Mouse (Mus musculus): Measurements from ENCODE around the gene 2510009E07Rik. TPM values are rescaled to one million over a fixed set of nuclear protein-coding genes. Genes with fewer than 3 reads are reported as not detected.
A peak's percentile ranks its signal among the peaks of the same experiment; 100 is the strongest.

Gene 2510009E07Rik
- polyA plus RNA-seq, 1 experiment, result 31.1 TPM

GRCm38 (mm10) chr16:21719770-21720169, 25.3 kb upstream of the 2510009E07Rik start:
- no peak for TF ChIP-seq POLR2A (IDR thresholded peaks at IDR 0.05; ENCODE audit: extremely low read depth, insufficient read depth, low read length)
- TF ChIP-seq CTCF (IDR thresholded peaks at IDR 0.05; ENCODE audit: extremely low read depth, insufficient read depth, low read length), result no peak

GRCm38 (mm10) chr16:21714516-21714915, 20.1 kb upstream of the 2510009E07Rik start:
- TF ChIP-seq POLR2A (IDR thresholded peaks at IDR 0.05; ENCODE audit: extremely low read depth, insufficient read depth, low read length) (no peak), CTCF (IDR thresholded peaks at IDR 0.05; ENCODE audit: extremely low read depth, insufficient read depth, low read length) (no peak)
- Histone ChIP-seq H3K4me1 (ENCODE audit: control insufficient read depth, insufficient read depth, low read length) (no peaks in the 10 kb centered on the region), H3K27ac (ENCODE audit: insufficient read depth, low read length) (no peak overlapping the region)

More at GRCm38 (mm10) chr16:21719770-21720169, 25.3 kb upstream of the 2510009E07Rik start:
- no peak overlapping the region for H3K4me3 ChIP-seq (ENCODE audit: insufficient read depth, low read length)
- H3K4me1 ChIP-seq (ENCODE audit: control insufficient read depth, insufficient read depth, low read length), result no peaks in the 10 kb centered on the region
- H3K27ac ChIP-seq (ENCODE audit: insufficient read depth, low read length), result no peak overlapping the region

DNA sequence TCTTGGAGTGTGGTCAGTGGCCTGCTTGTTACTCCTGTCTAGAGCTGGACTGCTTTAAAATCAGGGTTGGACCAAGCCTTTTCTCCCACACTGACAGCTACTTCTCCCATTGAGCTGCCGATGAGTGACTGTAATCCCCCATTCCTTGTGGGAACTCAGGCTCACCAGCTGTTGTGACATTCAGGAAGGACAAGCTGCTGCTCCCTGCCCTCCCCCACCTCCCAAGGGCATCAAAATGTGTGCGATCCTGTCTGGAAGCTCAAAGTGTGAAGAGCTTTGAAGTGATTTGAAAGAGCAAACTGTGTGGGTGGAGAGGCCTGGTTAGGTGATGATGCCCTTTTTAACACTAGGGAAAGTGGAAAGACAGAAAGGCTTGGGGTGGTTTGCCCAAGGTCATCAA, 15.9 kb upstream of the 2510009E07Rik start:
- Histone ChIP-seq H3K4me3 (ENCODE audit: insufficient read depth, low read length) (no peak overlapping the region), H3K4me1 (ENCODE audit: control insufficient read depth, insufficient read depth, low read length) (no peaks in the 10 kb centered on the region), H3K27ac (ENCODE audit: insufficient read depth, low read length) (no peak overlapping the region)
- no peak for TF ChIP-seq POLR2A (IDR thresholded peaks at IDR 0.05; ENCODE audit: extremely low read depth, insufficient read depth, low read length)
- TF ChIP-seq CTCF (IDR thresholded peaks at IDR 0.05; ENCODE audit: extremely low read depth, insufficient read depth, low read length), result no peak

More at GRCm38 (mm10) chr16:21714516-21714915, 20.1 kb upstream of the 2510009E07Rik start:
- no peak overlapping the region for H3K4me3 ChIP-seq (ENCODE audit: insufficient read depth, low read length)

- no peaks in the 10 kb centered on the region for H3K4me1 ChIP-seq (ENCODE audit: control insufficient read depth, insufficient read depth, low read length)
- TF ChIP-seq POLR2A (IDR thresholded peaks at IDR 0.05; ENCODE audit: extremely low read depth, insufficient read depth, low read length), result no peak
- TF ChIP-seq CTCF (IDR thresholded peaks at IDR 0.05; ENCODE audit: extremely low read depth, insufficient read depth, low read length), result no peak
- H3K27ac ChIP-seq (ENCODE audit: insufficient read depth, low read length), result no peak overlapping the region
- no peak overlapping the region for H3K4me3 ChIP-seq (ENCODE audit: insufficient read depth, low read length)
These were observed 10.2 kb upstream of the 2510009E07Rik start for GRCm38 (mm10) chr16:21704691-21705090.

DNA sequence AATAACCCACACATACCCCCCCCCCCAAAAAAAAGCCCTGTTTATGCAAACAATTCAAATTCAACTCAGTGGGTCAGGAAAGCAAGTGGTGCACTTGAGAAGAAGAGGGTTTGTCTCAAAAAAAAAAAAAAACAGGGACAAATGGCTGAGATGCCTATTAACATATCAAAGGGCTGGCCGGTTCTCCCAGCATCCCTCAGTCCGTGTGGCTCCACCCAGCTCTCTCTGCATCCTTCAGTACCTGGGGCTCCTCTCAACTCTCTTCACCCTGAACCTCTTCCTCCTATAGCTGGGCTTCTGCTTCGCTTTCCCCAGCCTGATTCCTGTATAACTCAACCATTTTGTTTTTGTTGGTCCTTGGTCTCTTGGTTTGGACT, 7.8 kb upstream of the 2510009E07Rik start:
- no peaks in the 10 kb centered on the region for H3K4me1 ChIP-seq (ENCODE audit: control insufficient read depth, insufficient read depth, low read length)
- H3K4me3 ChIP-seq (ENCODE audit: insufficient read depth, low read length), result no peak overlapping the region
- no peak overlapping the region for H3K27ac ChIP-seq (ENCODE audit: insufficient read depth, low read length)
- TF ChIP-seq POLR2A (IDR thresholded peaks at IDR 0.05; ENCODE audit: extremely low read depth, insufficient read depth, low read length) (no peak), CTCF (IDR thresholded peaks at IDR 0.05; ENCODE audit: extremely low read depth, insufficient read depth, low read length) (no peak)

GRCm38 (mm10) chr16:21701611-21702313, 7.3 kb upstream of the 2510009E07Rik start:
- no peaks in the 10 kb centered on the region for H3K4me1 ChIP-seq (ENCODE audit: control insufficient read depth, insufficient read depth, low read length)
- TF ChIP-seq POLR2A (IDR thresholded peaks at IDR 0.05; ENCODE audit: extremely low read depth, insufficient read depth, low read length) (no peak), CTCF (IDR thresholded peaks at IDR 0.05; ENCODE audit: extremely low read depth, insufficient read depth, low read length) (no peak)
- H3K27ac ChIP-seq (ENCODE audit: insufficient read depth, low read length), result no peak overlapping the region
- no peak overlapping the region for H3K4me3 ChIP-seq (ENCODE audit: insufficient read depth, low read length)

DNA sequence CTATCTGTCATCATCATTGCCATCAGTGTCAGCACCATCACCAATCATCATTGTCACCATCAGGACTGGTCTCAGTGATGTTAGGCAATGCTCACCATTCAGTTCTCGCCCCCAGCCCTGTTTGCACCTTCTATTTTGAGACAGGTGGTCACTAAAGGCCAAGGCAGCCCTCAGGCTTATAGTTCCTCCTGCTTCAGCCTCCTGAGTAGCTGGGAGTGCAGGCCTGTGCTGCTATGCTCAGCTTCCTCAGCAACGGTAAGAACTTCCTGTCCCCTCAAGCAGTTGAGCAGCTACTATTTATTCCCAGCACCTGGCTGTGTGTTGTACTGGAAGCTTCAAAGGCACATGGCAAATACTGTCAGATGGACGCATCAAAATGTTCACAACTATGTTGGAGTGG, 3.7 kb upstream of the 2510009E07Rik start:
- H3K4me3 ChIP-seq (ENCODE audit: insufficient read depth, low read length), result no peak overlapping the region
- H3K4me1 ChIP-seq (ENCODE audit: control insufficient read depth, insufficient read depth, low read length), result no peaks in the 10 kb centered on the region
- H3K27ac ChIP-seq (ENCODE audit: insufficient read depth, low read length), result no peak overlapping the region
- no peak for TF ChIP-seq POLR2A (IDR thresholded peaks at IDR 0.05; ENCODE audit: extremely low read depth, insufficient read depth, low read length)
- TF ChIP-seq CTCF (IDR thresholded peaks at IDR 0.05; ENCODE audit: extremely low read depth, insufficient read depth, low read length), result no peak

- Histone ChIP-seq H3K4me1 (ENCODE audit: control insufficient read depth, insufficient read depth, low read length) (peaks cover 7% of the 10 kb centered on the region), H3K27ac (ENCODE audit: insufficient read depth, low read length) (no peak overlapping the region), H3K4me3 (ENCODE audit: insufficient read depth, low read length) (no peak overlapping the region)
- TF ChIP-seq POLR2A (IDR thresholded peaks at IDR 0.05; ENCODE audit: extremely low read depth, insufficient read depth, low read length) (no peak), CTCF (IDR thresholded peaks at IDR 0.05; ENCODE audit: extremely low read depth, insufficient read depth, low read length) (no peak)
These were observed 2.5 kb upstream of the 2510009E07Rik start for GRCm38 (mm10) chr16:21696946-21697345.

DNA sequence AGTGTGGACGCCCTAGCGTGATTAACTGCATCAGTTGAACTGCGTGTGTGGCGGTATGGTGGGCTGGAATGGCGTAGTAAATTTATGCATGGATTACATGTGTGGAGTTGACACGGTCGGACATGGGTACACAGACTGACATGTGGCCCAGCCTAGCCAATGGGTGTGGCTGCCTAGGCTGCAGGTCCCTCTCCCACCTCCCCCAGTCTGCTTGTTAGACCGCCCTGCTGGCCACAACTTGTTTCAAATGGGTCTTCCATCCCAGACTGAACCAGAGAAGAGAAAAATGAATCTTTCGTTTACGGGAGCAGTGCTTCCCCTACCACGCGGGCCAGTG, 745 bp upstream of the 2510009E07Rik start:
- Histone ChIP-seq H3K4me1 (ENCODE audit: control insufficient read depth, insufficient read depth, low read length) (peaks cover 15% of the 10 kb centered on the region), H3K27ac (ENCODE audit: insufficient read depth, low read length) (0 out of 2 replicates have a peak overlapping the region, but pooled peaks have one; percentile 80)
- no peak for TF ChIP-seq POLR2A (IDR thresholded peaks at IDR 0.05; ENCODE audit: extremely low read depth, insufficient read depth, low read length)
- no peak for TF ChIP-seq CTCF (IDR thresholded peaks at IDR 0.05; ENCODE audit: extremely low read depth, insufficient read depth, low read length)

DNA sequence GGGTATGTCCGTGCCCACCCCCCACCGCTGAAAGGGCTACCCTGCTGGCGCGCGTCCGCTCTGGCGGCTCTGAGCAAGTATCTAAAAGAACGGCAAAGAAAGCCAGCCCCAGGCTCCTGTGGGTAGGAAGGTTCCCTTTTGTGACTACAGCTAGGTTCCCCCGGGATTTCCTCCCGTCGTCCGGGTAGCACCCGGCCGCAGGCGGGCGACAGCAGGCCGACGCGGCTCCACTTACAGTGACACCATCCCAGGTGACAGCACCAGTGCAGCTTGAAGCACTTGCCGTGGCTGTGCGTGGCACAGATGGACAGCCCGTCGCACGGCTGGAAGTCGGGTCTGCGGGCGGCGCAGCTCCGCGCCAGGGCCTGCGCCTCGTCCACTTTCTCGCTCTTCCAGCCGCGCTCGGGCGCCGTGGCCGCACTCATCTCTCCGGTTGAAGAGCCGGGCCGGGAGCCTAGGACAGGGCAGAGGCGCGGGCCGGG, 443 bp downstream of the 2510009E07Rik start:
- Histone ChIP-seq H3K4me1 (ENCODE audit: control insufficient read depth, insufficient read depth, low read length) (peaks cover 15% of the 10 kb centered on the region), H3K4me3 (ENCODE audit: insufficient read depth, low read length) (peak overlapping the region; percentile 88), H3K27ac (ENCODE audit: insufficient read depth, low read length) (peak overlapping the region; percentile 87)
- no peak; the same call in 1 of the 2 replicates for TF ChIP-seq POLR2A (IDR thresholded peaks at IDR 0.05; ENCODE audit: extremely low read depth, insufficient read depth, low read length)
- no peak for TF ChIP-seq CTCF (IDR thresholded peaks at IDR 0.05; ENCODE audit: extremely low read depth, insufficient read depth, low read length)

More for the DNA sequence above, 745 bp upstream of the 2510009E07Rik start:
- peak overlapping the region; percentile 88 for H3K4me3 ChIP-seq (ENCODE audit: insufficient read depth, low read length)

All from cortical plate, adult 2 months (tissue).